Mouse (Mus musculus): ENCODE results near the gene Rap1a. TPM values are rescaled to one million over a fixed set of nuclear protein-coding genes. Genes with fewer than 3 reads are reported as not detected.

The Rap1a gene
- polyA plus RNA-seq, 1 experiment from 2014 or later = 76.3 TPM

- WGBS = 96% methylated on average over 9 of the region's 9 CpGs
- no peak overlapping the region for H3K4me3 ChIP-seq
- no peak overlapping the region for H3K4me2 ChIP-seq (replicated peaks)
- no peak overlapping the region for H3K27ac ChIP-seq (replicated peaks)
- no peaks in the 10 kb centered on the region for H3K36me3 ChIP-seq
- H3K9ac ChIP-seq (replicated peaks) = no peak overlapping the region
- ATAC-seq (replicated peaks) = no peak
- H3K4me1 ChIP-seq = 0 out of 2 replicates have a peak, but pooled peaks cover 11% of the 10 kb centered on the region
- H3K27me3 ChIP-seq = no peaks in the 10 kb centered on the region
- no peaks in the 10 kb centered on the region for H3K9me3 ChIP-seq
Observed at GRCm38 (mm10) chr3:105755123-105755522, 46.0 kb downstream of the Rap1a start.

GRCm38 (mm10) chr3:105754184-105754583 lies 47.0 kb downstream of the Rap1a start:
- Histone ChIP-seq H3K4me1 (0 out of 2 replicates have a peak, but pooled peaks cover 11% of the 10 kb centered on the region), H3K4me3 (no peak overlapping the region), H3K9ac (replicated peaks) (no peak overlapping the region), H3K27me3 (no peaks in the 10 kb centered on the region), H3K4me2 (replicated peaks) (no peak overlapping the region), H3K9me3 (no peaks in the 10 kb centered on the region), H3K27ac (replicated peaks) (no peak overlapping the region), H3K36me3 (no peaks in the 10 kb centered on the region)
- WGBS = 75% methylated on average over 3 of the region's 3 CpGs
- no peak for ATAC-seq (replicated peaks)

- no peaks in the 10 kb centered on the region for H3K9me3 ChIP-seq
- no peak for ATAC-seq (replicated peaks)
- no peak overlapping the region for H3K4me3 ChIP-seq
- H3K4me1 ChIP-seq = 0 out of 2 replicates have a peak, but pooled peaks cover 3% of the 10 kb centered on the region
- H3K36me3 ChIP-seq = no peaks in the 10 kb centered on the region
- 93% methylated on average over 2 of the region's 2 CpGs for WGBS
- no peak overlapping the region for H3K4me2 ChIP-seq (replicated peaks)
- no peak overlapping the region for H3K27ac ChIP-seq (replicated peaks)
- no peak overlapping the region for H3K9ac ChIP-seq (replicated peaks)
- H3K27me3 ChIP-seq = no peaks in the 10 kb centered on the region
Observed at GRCm38 (mm10) chr3:105750810-105751209, 50.3 kb downstream of the Rap1a start.

- 0 out of 2 replicates have a peak, but pooled peaks cover 3% of the 10 kb centered on the region for H3K36me3 ChIP-seq
- H3K9ac ChIP-seq (replicated peaks) = no peak overlapping the region
- ATAC-seq (replicated peaks) = no peak
- no peak overlapping the region for H3K27ac ChIP-seq (replicated peaks)
- 95% methylated on average over 2 of the region's 2 CpGs for WGBS
- H3K27me3 ChIP-seq = no peaks in the 10 kb centered on the region
- no peak overlapping the region for H3K4me3 ChIP-seq
- no peaks in the 10 kb centered on the region for H3K9me3 ChIP-seq
- no peak overlapping the region for H3K4me2 ChIP-seq (replicated peaks)
- H3K4me1 ChIP-seq = no peaks in the 10 kb centered on the region
Observed at GRCm38 (mm10) chr3:105746542-105746941, 54.6 kb downstream of the Rap1a start.

- H3K4me1 ChIP-seq = no peaks in the 10 kb centered on the region
- H3K9ac ChIP-seq (replicated peaks) = no peak overlapping the region
- H3K4me2 ChIP-seq (replicated peaks) = no peak overlapping the region
- no peaks in the 10 kb centered on the region for H3K27me3 ChIP-seq
- H3K27ac ChIP-seq (replicated peaks) = no peak overlapping the region
- no peaks in the 10 kb centered on the region for H3K9me3 ChIP-seq
- no peak for ATAC-seq (replicated peaks)
- no peak overlapping the region for H3K4me3 ChIP-seq
- peaks cover 19% of the 10 kb centered on the region for H3K36me3 ChIP-seq
- 93% methylated on average over 3 of the region's 3 CpGs for WGBS
Observed at GRCm38 (mm10) chr3:105737666-105738065, 63.5 kb downstream of the Rap1a start.

- Histone ChIP-seq H3K9me3 (no peaks in the 10 kb centered on the region), H3K36me3 (peaks cover 19% of the 10 kb centered on the region), H3K9ac (replicated peaks) (no peak overlapping the region), H3K27ac (replicated peaks) (no peak overlapping the region), H3K4me1 (no peaks in the 10 kb centered on the region), H3K4me3 (no peak overlapping the region), H3K27me3 (no peaks in the 10 kb centered on the region), H3K4me2 (replicated peaks) (no peak overlapping the region)
- ATAC-seq (replicated peaks) = no peak
- WGBS = 90% methylated on average over 7 of the region's 7 CpGs
Observed at GRCm38 (mm10) chr3:105737070-105737469, 64.1 kb downstream of the Rap1a start.

GRCm38 (mm10) chr3:105736148-105736547 lies 65.0 kb downstream of the Rap1a start:
- Histone ChIP-seq H3K4me3 (no peak overlapping the region), H3K27ac (replicated peaks) (no peak overlapping the region), H3K9ac (replicated peaks) (no peak overlapping the region), H3K4me2 (replicated peaks) (no peak overlapping the region), H3K36me3 (peaks cover 19% of the 10 kb centered on the region), H3K27me3 (no peaks in the 10 kb centered on the region), H3K9me3 (no peaks in the 10 kb centered on the region), H3K4me1 (no peaks in the 10 kb centered on the region)
- no peak for ATAC-seq (replicated peaks)
- 86% methylated on average over 1 of the region's 1 CpGs for WGBS

GRCm38 (mm10) chr3:105735285-105735684 lies 65.9 kb downstream of the Rap1a start:
- Histone ChIP-seq H3K4me3 (no peak overlapping the region), H3K27ac (replicated peaks) (no peak overlapping the region), H3K4me1 (no peaks in the 10 kb centered on the region), H3K4me2 (replicated peaks) (no peak overlapping the region), H3K27me3 (no peaks in the 10 kb centered on the region), H3K9ac (replicated peaks) (no peak overlapping the region), H3K36me3 (peaks cover 27% of the 10 kb centered on the region), H3K9me3 (no peaks in the 10 kb centered on the region)
- ATAC-seq (replicated peaks) = no peak

- H3K36me3 ChIP-seq = peaks cover 24% of the 10 kb centered on the region
- no peak for ATAC-seq (replicated peaks)
- H3K9ac ChIP-seq (replicated peaks) = no peak overlapping the region
- H3K4me2 ChIP-seq (replicated peaks) = no peak overlapping the region
- no peaks in the 10 kb centered on the region for H3K4me1 ChIP-seq
- no peak overlapping the region for H3K27ac ChIP-seq (replicated peaks)
- no peaks in the 10 kb centered on the region for H3K27me3 ChIP-seq
- WGBS = 82% methylated on average over 4 of the region's 4 CpGs
- H3K4me3 ChIP-seq = no peak overlapping the region
- H3K9me3 ChIP-seq = no peaks in the 10 kb centered on the region
Observed at GRCm38 (mm10) chr3:105733538-105733937, 67.6 kb downstream of the Rap1a start.

- H3K27ac ChIP-seq (replicated peaks) = no peak overlapping the region
- ATAC-seq (replicated peaks) = no peak
- H3K4me2 ChIP-seq (replicated peaks) = no peak overlapping the region
- peaks cover 24% of the 10 kb centered on the region for H3K36me3 ChIP-seq
- H3K9ac ChIP-seq (replicated peaks) = no peak overlapping the region
- no peak overlapping the region for H3K4me3 ChIP-seq
- no peaks in the 10 kb centered on the region for H3K27me3 ChIP-seq
- H3K4me1 ChIP-seq = no peaks in the 10 kb centered on the region
- WGBS = 93% methylated on average over 4 of the region's 4 CpGs
- no peaks in the 10 kb centered on the region for H3K9me3 ChIP-seq
Observed at GRCm38 (mm10) chr3:105732360-105732759, 68.8 kb downstream of the Rap1a start.

GRCm38 (mm10) chr3:105726037-105726436 lies 75.1 kb downstream of the Rap1a start:
- Histone ChIP-seq H3K27me3 (no peaks in the 10 kb centered on the region), H3K9me3 (no peaks in the 10 kb centered on the region), H3K36me3 (peaks cover 8% of the 10 kb centered on the region), H3K27ac (replicated peaks) (no peak overlapping the region), H3K9ac (replicated peaks) (no peak overlapping the region), H3K4me3 (no peak overlapping the region), H3K4me2 (replicated peaks) (no peak overlapping the region), H3K4me1 (no peaks in the 10 kb centered on the region)
- 0% methylated on average over 1 of the region's 1 CpGs for WGBS
- no peak for ATAC-seq (replicated peaks)

- Histone ChIP-seq H3K4me1 (peaks cover 7% of the 10 kb centered on the region), H3K4me2 (replicated peaks) (no peak overlapping the region), H3K4me3 (no peak overlapping the region), H3K27ac (replicated peaks) (no peak overlapping the region), H3K27me3 (no peaks in the 10 kb centered on the region), H3K9me3 (no peaks in the 10 kb centered on the region), H3K9ac (replicated peaks) (no peak overlapping the region), H3K36me3 (no peaks in the 10 kb centered on the region)
- 98% methylated on average over 3 of the region's 3 CpGs for WGBS
- ATAC-seq (replicated peaks) = no peak
Observed at GRCm38 (mm10) chr3:105722510-105722909, 78.6 kb downstream of the Rap1a start.

GRCm38 (mm10) chr3:105721681-105722201 lies 79.4 kb downstream of the Rap1a start:
- Histone ChIP-seq H3K4me2 (replicated peaks) (no peak overlapping the region), H3K4me3 (no peak overlapping the region), H3K4me1 (peaks cover 7% of the 10 kb centered on the region), H3K27ac (replicated peaks) (no peak overlapping the region), H3K27me3 (no peaks in the 10 kb centered on the region), H3K36me3 (no peaks in the 10 kb centered on the region), H3K9me3 (no peaks in the 10 kb centered on the region), H3K9ac (replicated peaks) (no peak overlapping the region)
- WGBS = 73% methylated on average over 2 of the region's 2 CpGs
- no peak for ATAC-seq (replicated peaks)

Data from forebrain, embryonic 15.5 days (tissue).